Mouse (Mus musculus) erythroblast, embryonic 14.5 days (primary cell): ENCODE data around the gene Shld1.

Experiments used
- GATA1 ChIP-seq: IDR thresholded peaks from 2 replicates; pipeline ENCODE4 v1.6.1; 2012; ENCODE audit warnings: low read length, inconsistent platforms, mixed read lengths
- TAL1 ChIP-seq: IDR thresholded peaks from 3 replicates; pipeline ENCODE4 v1.6.1; 2012; ENCODE audit warnings: low read length, inconsistent platforms, mixed read lengths

DNA sequence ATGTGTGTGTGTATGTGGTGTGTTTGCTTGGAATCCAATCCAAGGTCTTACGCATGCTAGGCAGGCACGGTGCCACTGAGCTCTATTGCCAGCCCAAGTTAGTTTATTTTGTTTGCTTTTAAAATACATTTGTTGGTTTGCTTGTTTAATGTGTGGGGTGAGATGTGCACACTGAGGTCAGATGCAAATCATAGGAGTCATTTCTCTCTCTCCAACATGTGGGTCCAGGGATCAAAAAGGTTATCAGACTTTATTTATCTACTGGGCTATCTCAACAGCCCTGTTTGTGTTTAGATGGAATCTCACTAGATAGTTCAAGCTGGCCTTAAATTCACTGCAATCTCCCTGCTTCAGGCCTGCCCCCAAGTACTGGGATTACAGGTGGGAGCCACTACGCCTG, 19.6 kb downstream of the Shld1 start:
- TF ChIP-seq GATA1 (no peak), TAL1 (no peak)
